Mouse (Mus musculus): ENCODE measurements around the gene AC129217.1. TPM values are rescaled to one million over a fixed set of nuclear protein-coding genes. Genes with fewer than 3 reads are reported as not detected.
"Not testable (repeated sequence)": the region's sequence is repeated elsewhere in the genome, so short reads cannot be mapped to it uniquely, and the experiment has no call there.

AC129217.1 gene
- polyA plus RNA-seq, 1 experiment: not detected

DNA sequence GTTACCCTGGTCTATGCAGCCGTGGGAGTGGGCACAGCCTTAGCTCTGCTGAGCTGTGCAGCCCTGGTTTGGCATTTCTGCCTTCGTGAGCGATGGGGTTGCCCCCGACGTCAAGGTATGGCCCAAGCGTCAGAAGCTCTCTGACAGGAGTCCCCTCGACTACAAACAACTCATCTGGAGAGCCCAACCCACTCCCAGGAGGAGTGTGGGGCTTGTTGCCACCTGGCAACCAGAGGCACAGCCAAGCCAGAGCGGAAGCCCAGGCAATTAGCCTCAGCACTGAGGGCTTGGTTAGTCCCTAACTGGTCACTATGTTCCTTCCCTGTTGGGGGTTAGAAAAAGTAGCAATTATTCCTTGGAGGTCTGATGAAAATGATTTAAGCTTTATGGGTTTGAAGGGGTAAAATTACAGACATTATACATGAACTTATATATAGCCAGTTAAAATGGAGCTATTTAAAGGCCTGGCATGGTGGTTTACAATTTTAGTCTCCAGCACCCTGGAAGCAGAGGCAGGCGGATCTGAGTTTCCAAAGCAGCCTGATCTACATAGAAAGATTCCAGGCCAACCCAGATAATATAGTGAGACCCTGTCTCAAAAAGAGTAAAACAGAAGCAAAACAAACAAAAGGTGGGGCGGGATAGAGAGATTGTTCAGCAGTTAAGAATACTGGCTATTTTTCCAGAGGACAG, 22.8 kb downstream of the AC129217.1 start:
- TF ChIP-seq CTCF (IDR thresholded peaks at IDR 0.05; ENCODE audit: insufficient read depth, low read length) (no peak), POLR2A (IDR thresholded peaks at IDR 0.05; ENCODE audit: borderline replicate concordance, extremely low read depth, low read depth, low read length) (no peak)
- H3K4me3 ChIP-seq (replicated peaks; ENCODE audit: extremely low read depth, low read depth, low read length): peak overlapping the region; percentile 3
- 57% methylated on average over 10 of the region's 10 CpGs for WGBS

GRCm38 (mm10) chr19:8853117-8853516, 23.5 kb downstream of the AC129217.1 start:
- H3K4me3 ChIP-seq (replicated peaks; ENCODE audit: extremely low read depth, low read depth, low read length): no peak overlapping the region
- DNase-seq: no peak
- TF ChIP-seq POLR2A (IDR thresholded peaks at IDR 0.05; ENCODE audit: borderline replicate concordance, extremely low read depth, low read depth, low read length) (no peak), CTCF (IDR thresholded peaks at IDR 0.05; ENCODE audit: insufficient read depth, low read length) (no peak)
- 77% methylated on average over 3 of the region's 3 CpGs for WGBS
- H3K4me1 ChIP-seq (ENCODE audit: control insufficient read depth, insufficient read depth, low read length): no peaks in the 10 kb centered on the region

More for the DNA sequence above, 22.8 kb downstream of the AC129217.1 start:
- DNase-seq: no peak
- no peaks in the 10 kb centered on the region for H3K4me1 ChIP-seq (ENCODE audit: control insufficient read depth, insufficient read depth, low read length)

DNA sequence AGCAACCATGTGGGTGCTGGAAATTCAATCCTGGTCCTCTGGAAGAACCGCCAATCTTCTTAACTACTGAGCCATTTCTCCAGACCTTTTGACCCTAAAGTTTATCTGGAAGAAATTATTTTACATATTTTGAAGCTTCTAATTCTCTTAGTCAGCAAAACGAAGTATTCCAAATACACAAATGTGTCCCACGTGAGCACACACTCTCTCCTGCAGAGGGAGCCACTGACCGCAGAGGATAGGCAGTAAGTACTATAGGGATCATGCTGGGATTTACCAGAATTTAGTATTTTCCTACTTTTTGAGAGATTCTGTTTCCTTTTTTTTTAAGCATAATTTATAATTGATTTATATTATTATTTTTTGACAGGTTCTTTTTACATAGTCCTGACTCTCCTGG, 28.1 kb downstream of the AC129217.1 start:
- H3K4me1 ChIP-seq (ENCODE audit: control insufficient read depth, insufficient read depth, low read length): no peaks in the 10 kb centered on the region
- TF ChIP-seq POLR2A (IDR thresholded peaks at IDR 0.05; ENCODE audit: borderline replicate concordance, extremely low read depth, low read depth, low read length): no peak
- peak; percentile 86 for TF ChIP-seq CTCF (IDR thresholded peaks at IDR 0.05; ENCODE audit: insufficient read depth, low read length)
- WGBS: 31% methylated on average over 4 of the region's 4 CpGs
- H3K4me3 ChIP-seq (replicated peaks; ENCODE audit: extremely low read depth, low read depth, low read length): no peak overlapping the region
- no peak for DNase-seq

DNA sequence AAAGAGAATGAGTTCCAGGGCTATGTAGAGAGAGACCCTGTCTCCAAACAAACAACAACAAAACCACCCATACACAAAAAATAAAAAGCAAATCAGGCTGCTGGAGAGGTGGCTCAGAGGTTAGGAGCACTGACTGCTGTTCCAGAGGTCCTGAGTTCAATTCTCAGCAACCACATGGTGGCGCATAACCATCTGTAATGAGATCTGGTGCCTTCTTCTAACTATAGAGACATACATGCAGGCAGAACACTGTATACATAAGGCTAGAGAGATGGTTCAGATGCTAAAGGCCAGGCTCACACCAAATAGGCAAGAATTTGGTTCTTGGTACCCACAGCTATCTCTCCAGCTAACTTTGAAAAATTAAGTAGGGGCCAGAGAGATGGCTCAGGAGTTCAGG, 29.4 kb downstream of the AC129217.1 start:
- Histone ChIP-seq H3K4me3 (replicated peaks; ENCODE audit: extremely low read depth, low read depth, low read length) (no peak overlapping the region), H3K4me1 (ENCODE audit: control insufficient read depth, insufficient read depth, low read length) (no peaks in the 10 kb centered on the region)
- DNase-seq: no peak
- no peak for TF ChIP-seq CTCF (IDR thresholded peaks at IDR 0.05; ENCODE audit: insufficient read depth, low read length)
- no peak for TF ChIP-seq POLR2A (IDR thresholded peaks at IDR 0.05; ENCODE audit: borderline replicate concordance, extremely low read depth, low read depth, low read length)
- WGBS: 25% methylated on average over 1 of the region's 1 CpGs

GRCm38 (mm10) chr19:8864265-8864664, 34.7 kb downstream of the AC129217.1 start:
- TF ChIP-seq POLR2A (IDR thresholded peaks at IDR 0.05; ENCODE audit: borderline replicate concordance, extremely low read depth, low read depth, low read length): no peak
- no peak for TF ChIP-seq CTCF (IDR thresholded peaks at IDR 0.05; ENCODE audit: insufficient read depth, low read length)
- WGBS: 74% methylated on average over 6 of the region's 6 CpGs

DNA sequence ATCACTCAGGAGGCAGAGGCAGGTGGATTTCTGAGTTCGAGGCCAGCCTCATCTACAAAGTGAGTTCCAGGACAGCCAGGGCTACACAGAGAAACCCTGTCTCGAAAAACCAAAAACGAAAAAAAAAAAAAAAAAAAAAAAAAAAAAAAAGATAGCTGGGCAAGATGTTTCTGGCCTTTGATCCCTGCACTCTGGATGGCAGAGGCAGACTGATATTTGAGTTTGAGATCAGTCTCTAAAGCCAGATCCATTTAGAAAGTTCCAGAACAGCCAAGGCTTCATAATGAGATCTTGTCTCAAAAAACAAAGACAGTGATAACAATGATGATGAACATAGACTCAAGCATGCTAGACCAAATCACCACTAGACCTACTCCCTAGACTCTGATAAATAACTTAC, 40.8 kb downstream of the AC129217.1 start:
- H3K4me3 ChIP-seq (replicated peaks; ENCODE audit: extremely low read depth, low read depth, low read length); DNase-seq; H3K4me1 ChIP-seq (ENCODE audit: control insufficient read depth, insufficient read depth, low read length): not testable (repeated sequence)
- WGBS: 73% methylated on average over 3 of the region's 3 CpGs

More at GRCm38 (mm10) chr19:8864265-8864664, 34.7 kb downstream of the AC129217.1 start:
- no peaks in the 10 kb centered on the region for H3K4me1 ChIP-seq (ENCODE audit: control insufficient read depth, insufficient read depth, low read length)
- no peak for DNase-seq
- H3K4me3 ChIP-seq (replicated peaks; ENCODE audit: extremely low read depth, low read depth, low read length): no peak overlapping the region

DNA sequence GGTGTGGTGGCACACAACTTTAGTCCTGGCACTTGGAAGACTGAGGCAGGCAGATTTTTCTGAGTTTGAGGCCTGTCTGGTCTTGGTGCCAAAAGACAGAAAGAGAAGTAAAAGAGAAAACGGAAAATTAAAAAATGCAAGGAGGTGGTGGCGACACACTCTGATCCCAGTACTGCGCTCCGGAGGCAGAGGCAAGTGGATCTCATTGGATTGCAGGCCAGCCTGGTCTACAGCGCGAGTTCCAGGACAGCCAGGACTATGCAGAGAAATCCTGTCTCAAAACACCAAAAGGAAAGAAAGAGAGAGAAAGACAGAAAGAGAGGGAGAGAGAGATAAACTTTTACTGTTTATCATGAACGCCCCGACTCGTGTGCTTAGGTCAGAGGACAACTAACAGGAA, 41.3 kb downstream of the AC129217.1 start:
- no peak for DNase-seq
- H3K4me3 ChIP-seq (replicated peaks; ENCODE audit: extremely low read depth, low read depth, low read length): peak overlapping the region; percentile 72
- TF ChIP-seq CTCF (IDR thresholded peaks at IDR 0.05; ENCODE audit: insufficient read depth, low read length): no peak
- no peak for TF ChIP-seq POLR2A (IDR thresholded peaks at IDR 0.05; ENCODE audit: borderline replicate concordance, extremely low read depth, low read depth, low read length)
- WGBS: 20% methylated on average over 9 of the region's 9 CpGs
- H3K4me1 ChIP-seq (ENCODE audit: control insufficient read depth, insufficient read depth, low read length): no peaks in the 10 kb centered on the region; the same call in 1 of the 2 replicates

- TF ChIP-seq CTCF (IDR thresholded peaks at IDR 0.05; ENCODE audit: insufficient read depth, low read length): no peak
- TF ChIP-seq POLR2A (IDR thresholded peaks at IDR 0.05; ENCODE audit: borderline replicate concordance, extremely low read depth, low read depth, low read length): peak; percentile 51; the same call in 1 of the 2 replicates
- WGBS: 1% methylated on average over 59 of the region's 59 CpGs
- Histone ChIP-seq H3K4me3 (replicated peaks; ENCODE audit: extremely low read depth, low read depth, low read length) (peak within 1 kb of the TSS; percentile 72), H3K4me1 (ENCODE audit: control insufficient read depth, insufficient read depth, low read length) (no peaks in the 10 kb centered on the region; the same call in 1 of the 2 replicates)
- peak; percentile 98 for DNase-seq
Measured at GRCm38 (mm10) chr19:8871267-8872186, 42.0 kb downstream of the AC129217.1 start, which contains the start of gene Ubxn1. TSS of gene Ubxn1 (plus strand) at chr19:8871496.

- Histone ChIP-seq H3K4me1 (ENCODE audit: control insufficient read depth, insufficient read depth, low read length) (no peaks in the 10 kb centered on the region; the same call in 1 of the 2 replicates), H3K4me3 (replicated peaks; ENCODE audit: extremely low read depth, low read depth, low read length) (peak overlapping the region; percentile 72)
- TF ChIP-seq POLR2A (IDR thresholded peaks at IDR 0.05; ENCODE audit: borderline replicate concordance, extremely low read depth, low read depth, low read length): no peak
- TF ChIP-seq CTCF (IDR thresholded peaks at IDR 0.05; ENCODE audit: insufficient read depth, low read length): no peak
- no peak for DNase-seq
- 57% methylated on average over 10 of the region's 10 CpGs for WGBS
Measured at GRCm38 (mm10) chr19:8872266-8872840, 42.8 kb downstream of the AC129217.1 start.
